Mouse (Mus musculus): ENCODE measurements around the gene Pex11b.

DNA sequence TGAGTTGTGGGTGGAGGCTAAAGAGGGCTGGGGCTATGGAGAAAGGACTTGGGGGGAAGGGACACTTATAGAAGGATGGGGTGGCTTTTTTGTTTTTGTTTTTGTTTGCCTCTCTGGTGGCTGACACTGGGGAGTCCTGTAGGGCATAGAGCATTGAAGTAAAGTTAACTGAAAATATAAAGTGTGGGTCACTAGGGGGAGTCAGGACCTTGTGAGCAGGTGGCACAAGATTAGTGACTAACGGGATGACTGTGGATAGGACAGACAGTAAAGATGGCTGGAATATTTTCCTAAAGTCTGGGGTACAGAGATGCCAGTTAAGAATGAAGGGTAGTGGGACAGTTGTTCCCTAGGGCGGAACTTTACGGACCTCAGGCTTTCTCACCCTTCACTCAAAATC lies 55.1 kb downstream of the Pex11b start:
- no peak for TF ChIP-seq GATA1 (IDR thresholded peaks at IDR 0.05; ENCODE audit: low read length)
- TF ChIP-seq TAL1 (IDR thresholded peaks at IDR 0.05; ENCODE audit: low read length), result no peak
